10 mouse cellular contexts compared by ENCODE assay signal in genomic region chr16:15294911-15295659, GRCm38 (mm10). TPM values are rescaled to one million over a fixed set of nuclear protein-coding genes. Genes with fewer than 3 reads are reported as not detected.
DNase-seq lines count a peak whose midpoint lies in the region; ATAC-seq lines count a peak whose summit lies in the region.
"Had no signal": no experiment of that assay in that cellular context is flagged by ENCODE, and none has a peak within 500 bp of the region (broad histone marks: within the 10 kb centered on the region; RNA-seq: fewer than 3 reads in every experiment).

No protein-coding gene starts in this region.

- ATAC-seq in embryonic facial prominence, embryonic 15.5 days (ENCODE audit: insufficient number of reproducible peaks, low FRiP score, low TSS enrichment, low read depth) = peak; percentile 85
- ATAC-seq in activated CD4-positive, CD25-positive, alpha-beta regulatory T cell, adult 4 months = no peak

- DNase-seq in heart, adult 8-10 months (ENCODE audit: low spot score) = peak; percentile 17
- no peak for DNase-seq in heart, embryonic 10.5 days (ENCODE audit: low spot score)
- DNase-seq in NIH3T3 (ENCODE audit: low read depth) = peak; percentile 84
- peak; percentile 48 for DNase-seq in kidney, postnatal 14 days
- DNase-seq in retina, embryonic 14.5 days (ENCODE audit: low spot score) = peak; percentile 60
- DNase-seq in yolk sac, embryonic 10.5 days (ENCODE audit: low spot score) = no peak

- no peaks in the 10 kb centered on the region for H3K27me3 ChIP-seq in heart, embryonic 10.5 days (ENCODE audit: insufficient read depth, poor library complexity, severe bottlenecking)
- no peaks in the 10 kb centered on the region for H3K27me3 ChIP-seq in embryonic facial prominence, embryonic 15.5 days
- H3K27me3 ChIP-seq: heart, embryonic 15.5 days had no signal

- H3K9ac ChIP-seq in embryonic facial prominence, embryonic 15.5 days = no peak overlapping the region
- H3K9ac ChIP-seq: heart, embryonic 15.5 days had no signal

- no peak overlapping the region for H3K27ac ChIP-seq in heart, embryonic 10.5 days
- peak overlapping the region; percentile 73 for H3K27ac ChIP-seq in embryonic facial prominence, embryonic 15.5 days (replicated peaks)
- H3K27ac ChIP-seq: heart, embryonic 15.5 days had no signal

- WGBS in heart, embryonic 10.5 days = 68% methylated on average over 8 of the region's 8 CpGs
- WGBS in embryonic facial prominence, embryonic 15.5 days = 16% methylated on average over 8 of the region's 8 CpGs

- H3K4me2 ChIP-seq in embryonic facial prominence, embryonic 15.5 days (replicated peaks) = no peak overlapping the region; the same call in 1 of the 2 replicates
- H3K4me2 ChIP-seq: heart, embryonic 15.5 days had no signal

- H3K36me3 ChIP-seq in heart, embryonic 10.5 days = no peaks in the 10 kb centered on the region
- no peaks in the 10 kb centered on the region for H3K36me3 ChIP-seq in embryonic facial prominence, embryonic 15.5 days
- H3K36me3 ChIP-seq: heart, embryonic 15.5 days had no signal

- no peaks in the 10 kb centered on the region for H3K9me3 ChIP-seq in heart, embryonic 10.5 days
- no peaks in the 10 kb centered on the region for H3K9me3 ChIP-seq in embryonic facial prominence, embryonic 15.5 days (replicated peaks)
- H3K9me3 ChIP-seq: heart, embryonic 15.5 days had no signal

- H3K4me1 ChIP-seq in heart, embryonic 10.5 days = no peaks in the 10 kb centered on the region
- peaks cover 14% of the 10 kb centered on the region for H3K4me1 ChIP-seq in embryonic facial prominence, embryonic 15.5 days
- H3K4me1 ChIP-seq: heart, embryonic 15.5 days had no signal

- no peak overlapping the region for H3K4me3 ChIP-seq in heart, embryonic 10.5 days
- no peak overlapping the region for H3K4me3 ChIP-seq in embryonic facial prominence, embryonic 15.5 days (replicated peaks)
- H3K4me3 ChIP-seq: heart, embryonic 15.5 days had no signal

RNA-seq across cellular contexts. Expression of gene Gm21897, which starts 22.2 kb away (rescaled TPM):
- total RNA-seq in heart, adult 8-10 months (2022) = under 1 TPM in 1 of 4 experiments, not detected in 3; 0.16 TPM
- polyA plus RNA-seq in heart, embryonic 10.5 days (2016; fragmentation: Nextera tagmentation; extraction: Ambion mirVana) = not detected in 2 replicates
- polyA plus RNA-seq in embryonic facial prominence, embryonic 15.5 days (2015; fragmentation: Nextera tagmentation; extraction: Ambion mirVana) = not detected in 2 replicates
- polyA plus RNA-seq in activated CD4-positive, CD25-positive, alpha-beta regulatory T cell, adult 4 months (2017; shearing (Covaris generic)) = not detected
- total RNA-seq: neutrophil, adult 5-6 weeks had no signal
- polyA plus RNA-seq: heart, embryonic 15.5 days had no signal

Comparison
In these comparisons a context has a peak if more than half of its experiments do, and no peak if none do; other contexts are left out.
1. DNase-seq: peak in heart, adult 8-10 months (single experiment), NIH3T3 (single experiment), kidney, postnatal 14 days (single experiment) and retina, embryonic 14.5 days (single experiment); none in heart, embryonic 10.5 days (single experiment) and yolk sac, embryonic 10.5 days (single experiment).